Comparison of ENCODE assay signal across 24 mouse cellular contexts in the genomic region with DNA sequence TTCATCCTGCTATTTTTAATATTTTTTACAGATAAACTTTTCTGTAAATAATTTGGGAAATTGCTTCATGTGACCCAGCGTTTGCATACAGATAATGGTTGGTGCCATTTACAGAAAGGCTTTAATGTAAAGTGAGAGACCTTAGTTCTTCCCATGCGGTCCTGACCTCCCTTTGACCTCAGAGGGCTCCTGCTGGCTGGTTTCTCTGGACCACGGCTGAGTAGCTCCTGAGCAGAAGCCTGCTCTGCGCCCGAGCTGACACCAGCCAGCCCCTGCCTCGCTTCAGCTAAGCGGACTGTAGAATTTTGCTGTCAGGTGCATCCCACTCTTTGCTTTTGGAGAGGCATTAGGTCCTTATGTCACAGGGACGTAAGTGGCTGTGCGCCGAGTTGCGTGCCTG. TPM values are rescaled to one million over a fixed set of nuclear protein-coding genes. Genes with fewer than 3 reads are reported as not detected.
DNase-seq lines count a peak whose midpoint lies in the region; ATAC-seq lines count a peak whose summit lies in the region.
"Had no signal": no experiment of that assay in that cellular context is flagged by ENCODE, and none has a peak within 500 bp of the region (broad histone marks: within the 10 kb centered on the region; RNA-seq: fewer than 3 reads in every experiment).

No protein-coding gene starts in this region.

- no peaks in the 10 kb centered on the region for H3K9me3 ChIP-seq in forebrain, embryonic 11.5 days (ENCODE audit: control insufficient read depth, low read length)
- no peaks in the 10 kb centered on the region for H3K9me3 ChIP-seq in forebrain, embryonic 10.5 days
- no peaks in the 10 kb centered on the region for H3K9me3 ChIP-seq in kidney, embryonic 14.5 days (ENCODE audit: control insufficient read depth, low read length)
- no peaks in the 10 kb centered on the region for H3K9me3 ChIP-seq in midbrain, embryonic 10.5 days (replicated peaks)
- H3K9me3 ChIP-seq in midbrain, embryonic 13.5 days = no peaks in the 10 kb centered on the region
- no peaks in the 10 kb centered on the region; the same call in 1 of the 2 replicates for H3K9me3 ChIP-seq in liver, embryonic 11.5 days (ENCODE audit: control insufficient read depth, low read length)
- H3K9me3 ChIP-seq: forebrain, embryonic 15.5 days; intestine, embryonic 15.5 days; limb, embryonic 13.5 days; liver, embryonic 12.5 days; midbrain, embryonic 12.5 days had no signal

- no peaks in the 10 kb centered on the region for H3K27me3 ChIP-seq in forebrain, embryonic 11.5 days (ENCODE audit: control insufficient read depth, insufficient read depth, low read length)
- no peaks in the 10 kb centered on the region for H3K27me3 ChIP-seq in forebrain, embryonic 10.5 days (ENCODE audit: poor library complexity, severe bottlenecking)
- H3K27me3 ChIP-seq in kidney, embryonic 14.5 days (ENCODE audit: control insufficient read depth, insufficient read depth, low read length) = no peaks in the 10 kb centered on the region
- H3K27me3 ChIP-seq in midbrain, embryonic 10.5 days (ENCODE audit: low read depth, poor library complexity, severe bottlenecking) = no peaks in the 10 kb centered on the region
- H3K27me3 ChIP-seq in midbrain, embryonic 13.5 days = no peaks in the 10 kb centered on the region
- H3K27me3 ChIP-seq in liver, embryonic 11.5 days (replicated peaks; ENCODE audit: control insufficient read depth, insufficient read depth, low read length) = no peaks in the 10 kb centered on the region
- H3K27me3 ChIP-seq: forebrain, embryonic 15.5 days; intestine, embryonic 15.5 days; limb, embryonic 13.5 days; liver, embryonic 12.5 days; midbrain, embryonic 12.5 days; Patski had no signal

- H3K36me3 ChIP-seq in forebrain, embryonic 11.5 days (ENCODE audit: control insufficient read depth, insufficient read depth, low read length) = peaks cover 3% of the 10 kb centered on the region
- H3K36me3 ChIP-seq in forebrain, embryonic 10.5 days (replicated peaks) = peaks cover 50% of the 10 kb centered on the region
- H3K36me3 ChIP-seq in kidney, embryonic 14.5 days (ENCODE audit: control insufficient read depth, insufficient read depth, low read length) = peaks cover 20% of the 10 kb centered on the region
- peaks cover 50% of the 10 kb centered on the region for H3K36me3 ChIP-seq in midbrain, embryonic 10.5 days
- H3K36me3 ChIP-seq in midbrain, embryonic 13.5 days = peaks cover 12% of the 10 kb centered on the region
- H3K36me3 ChIP-seq in liver, embryonic 11.5 days (ENCODE audit: control insufficient read depth, insufficient read depth, low read length) = peaks cover 16% of the 10 kb centered on the region

- H3K4me1 ChIP-seq in forebrain, embryonic 11.5 days (replicated peaks; ENCODE audit: control insufficient read depth, insufficient read depth, low read length) = no peaks in the 10 kb centered on the region
- peaks cover 5% of the 10 kb centered on the region; the same call in 1 of the 2 replicates for H3K4me1 ChIP-seq in forebrain, embryonic 10.5 days
- no peaks in the 10 kb centered on the region for H3K4me1 ChIP-seq in kidney, embryonic 14.5 days (ENCODE audit: control insufficient read depth, insufficient read depth, low read length)
- H3K4me1 ChIP-seq in midbrain, embryonic 10.5 days = peaks cover 5% of the 10 kb centered on the region
- no peaks in the 10 kb centered on the region for H3K4me1 ChIP-seq in midbrain, embryonic 13.5 days (replicated peaks)
- H3K4me1 ChIP-seq in liver, embryonic 11.5 days (replicated peaks; ENCODE audit: control insufficient read depth, insufficient read depth, low read length) = no peaks in the 10 kb centered on the region
- H3K4me1 ChIP-seq: forebrain, embryonic 15.5 days; intestine, embryonic 15.5 days; limb, embryonic 13.5 days; liver, embryonic 12.5 days; midbrain, embryonic 12.5 days had no signal

- no peak overlapping the region for H3K4me3 ChIP-seq in forebrain, embryonic 11.5 days (ENCODE audit: low read depth, low read length)
- no peak overlapping the region for H3K4me3 ChIP-seq in forebrain, embryonic 10.5 days
- H3K4me3 ChIP-seq in kidney, embryonic 14.5 days (ENCODE audit: low read length) = no peak overlapping the region
- H3K4me3 ChIP-seq in midbrain, embryonic 10.5 days = no peak overlapping the region
- H3K4me3 ChIP-seq in midbrain, embryonic 13.5 days (replicated peaks) = no peak overlapping the region
- H3K4me3 ChIP-seq in liver, embryonic 11.5 days (ENCODE audit: low read depth, low read length) = no peak overlapping the region
- H3K4me3 ChIP-seq: forebrain, embryonic 15.5 days; intestine, embryonic 15.5 days; limb, embryonic 13.5 days; liver, embryonic 12.5 days; midbrain, embryonic 12.5 days had no signal

- ATAC-seq in forebrain, embryonic 11.5 days (replicated peaks; ENCODE audit: low FRiP score) = no peak
- ATAC-seq in kidney, embryonic 14.5 days (ENCODE audit: low FRiP score, low TSS enrichment) = 0 out of 2 replicates have a peak, but pooled peaks have one; percentile 57
- no peak for ATAC-seq in midbrain, embryonic 13.5 days
- ATAC-seq in liver, embryonic 11.5 days (replicated peaks; ENCODE audit: low FRiP score) = no peak
- ATAC-seq: forebrain, embryonic 15.5 days; hindbrain, postnatal 0 days; intestine, embryonic 15.5 days; liver, embryonic 12.5 days; liver, postnatal 0 days; Patski had no signal

- no peak overlapping the region for H3K9ac ChIP-seq in forebrain, embryonic 11.5 days (ENCODE audit: low read length)
- H3K9ac ChIP-seq in kidney, embryonic 14.5 days (ENCODE audit: low read depth, low read length) = no peak overlapping the region
- H3K9ac ChIP-seq in midbrain, embryonic 13.5 days (replicated peaks) = no peak overlapping the region; the same call in 1 of the 2 replicates
- H3K9ac ChIP-seq in liver, embryonic 11.5 days (ENCODE audit: low read depth, low read length) = no peak overlapping the region
- H3K9ac ChIP-seq: forebrain, embryonic 15.5 days; intestine, embryonic 15.5 days; limb, embryonic 13.5 days; liver, embryonic 12.5 days; liver, postnatal 0 days; midbrain, embryonic 12.5 days had no signal

- WGBS in forebrain, embryonic 11.5 days = 69% methylated on average over 11 of the region's 11 CpGs
- WGBS in forebrain, embryonic 10.5 days = 68% methylated on average over 11 of the region's 11 CpGs
- WGBS in kidney, embryonic 14.5 days = 44% methylated on average over 11 of the region's 11 CpGs
- 61% methylated on average over 11 of the region's 11 CpGs for WGBS in midbrain, embryonic 10.5 days
- WGBS in midbrain, embryonic 13.5 days = 59% methylated on average over 11 of the region's 11 CpGs
- WGBS in liver, embryonic 11.5 days = 81% methylated on average over 11 of the region's 11 CpGs

- no peak overlapping the region for H3K27ac ChIP-seq in forebrain, embryonic 11.5 days (ENCODE audit: low read depth, low read length)
- H3K27ac ChIP-seq in forebrain, embryonic 10.5 days = no peak overlapping the region
- H3K27ac ChIP-seq in kidney, embryonic 14.5 days (ENCODE audit: low read depth, low read length) = no peak overlapping the region
- H3K27ac ChIP-seq in midbrain, embryonic 10.5 days (replicated peaks) = peak overlapping the region; percentile 57; the same call in 1 of the 2 replicates
- H3K27ac ChIP-seq in midbrain, embryonic 13.5 days = no peak overlapping the region
- H3K27ac ChIP-seq in liver, embryonic 11.5 days (ENCODE audit: low read depth, low read length) = no peak overlapping the region
- H3K27ac ChIP-seq: forebrain, embryonic 15.5 days; hindbrain, postnatal 0 days; intestine, embryonic 15.5 days; limb, embryonic 13.5 days; liver, embryonic 12.5 days; midbrain, embryonic 12.5 days had no signal

- no peak overlapping the region for H3K4me2 ChIP-seq in forebrain, embryonic 11.5 days (ENCODE audit: low read depth, low read length, severe bottlenecking)
- H3K4me2 ChIP-seq in kidney, embryonic 14.5 days (replicated peaks; ENCODE audit: low read depth, low read length) = no peak overlapping the region
- no peak overlapping the region for H3K4me2 ChIP-seq in midbrain, embryonic 13.5 days (replicated peaks)
- H3K4me2 ChIP-seq in liver, embryonic 11.5 days = no peak overlapping the region
- H3K4me2 ChIP-seq: forebrain, embryonic 15.5 days; intestine, embryonic 15.5 days; limb, embryonic 13.5 days; liver, embryonic 12.5 days; midbrain, embryonic 12.5 days had no signal

- peak; percentile 41 for DNase-seq in forebrain, embryonic 11.5 days (ENCODE audit: low spot score)
- DNase-seq in forebrain, embryonic 10.5 days (ENCODE audit: extremely low spot score, low spot score) = no peak
- DNase-seq in kidney, postnatal 25 days = no peak
- DNase-seq in midbrain, embryonic 10.5 days (ENCODE audit: low spot score) = no peak
- DNase-seq in liver, embryonic 11.5 days (ENCODE audit: low spot score) = no peak
- DNase-seq: adrenal gland, postnatal 25 days; cerebellum, adult 11-12 months; cerebellum, adult 9-11 months; heart, postnatal 36 days; kidney, postnatal 36 days; liver, postnatal 0 days; lung, postnatal 36 days; retina, postnatal 1 day; right cerebral cortex, postnatal 14 days; thymus, postnatal 4 days had no signal

RNA-seq across cellular contexts. Expression of gene Haus4, which starts 13.6 kb away (rescaled TPM):
- polyA plus RNA-seq in forebrain, embryonic 11.5 days (2014; fragmentation: Nextera tagmentation; extraction: Ambion mirVana) = 50.6 and 55.5 TPM in 2 replicates
- polyA plus RNA-seq in forebrain, embryonic 10.5 days (2016; fragmentation: Nextera tagmentation; extraction: Ambion mirVana) = 59.1 and 65.4 TPM in 2 replicates
- 56.3 and 60.9 TPM in 2 replicates for polyA plus RNA-seq in kidney, embryonic 14.5 days (2014; fragmentation: Nextera tagmentation; extraction: Ambion mirVana)
- 48.0 and 53.8 TPM in 2 replicates for polyA plus RNA-seq in midbrain, embryonic 10.5 days (2016; fragmentation: Nextera tagmentation; extraction: Ambion mirVana)
- polyA plus RNA-seq in midbrain, embryonic 13.5 days (2015; fragmentation: Nextera tagmentation; extraction: Ambion mirVana) = 19.2 and 21.7 TPM in 2 replicates
- polyA plus RNA-seq in liver, embryonic 11.5 days (2014; fragmentation: Nextera tagmentation; extraction: Ambion mirVana) = 71.6 and 76.4 TPM in 2 replicates

RNA-seq across cellular contexts. Expression of gene Prmt5, which starts 23.4 kb away (rescaled TPM):
- polyA plus RNA-seq in forebrain, embryonic 11.5 days (2014; fragmentation: Nextera tagmentation; extraction: Ambion mirVana) = 142 and 151 TPM in 2 replicates
- polyA plus RNA-seq in forebrain, embryonic 10.5 days (2016; fragmentation: Nextera tagmentation; extraction: Ambion mirVana) = 162 and 164 TPM in 2 replicates
- polyA plus RNA-seq in kidney, embryonic 14.5 days (2014; fragmentation: Nextera tagmentation; extraction: Ambion mirVana) = 87.5 and 108 TPM in 2 replicates
- polyA plus RNA-seq in midbrain, embryonic 10.5 days (2016; fragmentation: Nextera tagmentation; extraction: Ambion mirVana) = 148 and 155 TPM in 2 replicates
- 101 and 107 TPM in 2 replicates for polyA plus RNA-seq in midbrain, embryonic 13.5 days (2015; fragmentation: Nextera tagmentation; extraction: Ambion mirVana)
- polyA plus RNA-seq in liver, embryonic 11.5 days (2014; fragmentation: Nextera tagmentation; extraction: Ambion mirVana) = 98.0 and 108 TPM in 2 replicates

RNA-seq across cellular contexts. Expression of gene Ajuba, which starts 36.6 kb away (rescaled TPM):
- polyA plus RNA-seq in forebrain, embryonic 11.5 days (2014; fragmentation: Nextera tagmentation; extraction: Ambion mirVana) = 51.6 and 59.7 TPM in 2 replicates
- 79.1 and 98.7 TPM in 2 replicates for polyA plus RNA-seq in forebrain, embryonic 10.5 days (2016; fragmentation: Nextera tagmentation; extraction: Ambion mirVana)
- polyA plus RNA-seq in kidney, embryonic 14.5 days (2014; fragmentation: Nextera tagmentation; extraction: Ambion mirVana) = 17.4 and 32.2 TPM in 2 replicates
- 66.6 and 88.8 TPM in 2 replicates for polyA plus RNA-seq in midbrain, embryonic 10.5 days (2016; fragmentation: Nextera tagmentation; extraction: Ambion mirVana)
- 13.5 and 18.0 TPM in 2 replicates for polyA plus RNA-seq in midbrain, embryonic 13.5 days (2015; fragmentation: Nextera tagmentation; extraction: Ambion mirVana)
- polyA plus RNA-seq in liver, embryonic 11.5 days (2014; fragmentation: Nextera tagmentation; extraction: Ambion mirVana) = 15.0 and 17.8 TPM in 2 replicates
